Mouse (Mus musculus) lung, embryonic 15.5 days (tissue): ENCODE results near the gene Ubox5. TPM values are rescaled to one million over a fixed set of nuclear protein-coding genes. Genes with fewer than 3 reads are reported as not detected.

Experiments
- ATAC-seq: fragments of 200-750 bp; cut with Nextera tagmentation; 2 replicates; pipeline ENCODE4 v1.8.0; 2017; ENCODE audit warnings: moderate number of reproducible peaks, borderline replicate concordance; ENCODE audit not compliant: low FRiP score, low TSS enrichment; ENCODE audit errors: extremely low read depth
- H3K27ac ChIP-seq: fragments of 300-500 bp; sonication (generic); 2 replicates; pipeline ENCODE4 v1.5.1; 2015; ENCODE audit warnings: moderate library complexity, mild to moderate bottlenecking, inconsistent platforms
- H3K27me3 ChIP-seq: fragments of 300-500 bp; sonication (generic); 2 replicates; pipeline ENCODE4 v1.6.1; 2015; ENCODE audit warnings: inconsistent platforms
- H3K36me3 ChIP-seq: fragments of 300-500 bp; sonication (generic); 2 replicates; pipeline ENCODE4 v1.6.1; 2015; ENCODE audit warnings: inconsistent platforms
- H3K4me1 ChIP-seq: fragments of 300-500 bp; sonication (generic); 2 replicates; pipeline ENCODE4 v1.6.1; 2015; ENCODE audit warnings: inconsistent platforms
- H3K4me2 ChIP-seq: fragments of 300-500 bp; sonication (generic); 2 replicates; pipeline ENCODE4 v1.6.1; 2015; ENCODE audit warnings: inconsistent platforms, mild to moderate bottlenecking, moderate library complexity
- H3K4me3 ChIP-seq: fragments of 300-500 bp; sonication (generic); 2 replicates; pipeline ENCODE4 v1.5.1; 2015; ENCODE audit warnings: mild to moderate bottlenecking, inconsistent platforms
- H3K9ac ChIP-seq: fragments of 300-500 bp; sonication (generic); 2 replicates; pipeline ENCODE4 v1.6.1; 2015; ENCODE audit warnings: inconsistent platforms
- H3K9me3 ChIP-seq: fragments of 300-500 bp; sonication (generic); 2 replicates; pipeline ENCODE4 v1.6.1; 2016; ENCODE audit warnings: inconsistent platforms
- WGBS: fragments of 180-500 bp; shearing (Covaris S2); methylation state at CpG from one replicate; pipeline ENCODE4 v1.1.7; 2015; 5-methylcytosine and 5-hydroxymethylcytosine counted together
- polyA plus RNA-seq: library from polyadenylated mRNA; unstranded; fragments of >200 nt; fragmentation: Nextera tagmentation; extraction: Ambion mirVana; gene quantifications from 2 replicates; pipeline ENCODE4 v1.2.1, GENCODE M21; 2015

The Ubox5 gene
- polyA plus RNA-seq, 1 experiment from 2014 or later: 10.4 TPM

DNA sequence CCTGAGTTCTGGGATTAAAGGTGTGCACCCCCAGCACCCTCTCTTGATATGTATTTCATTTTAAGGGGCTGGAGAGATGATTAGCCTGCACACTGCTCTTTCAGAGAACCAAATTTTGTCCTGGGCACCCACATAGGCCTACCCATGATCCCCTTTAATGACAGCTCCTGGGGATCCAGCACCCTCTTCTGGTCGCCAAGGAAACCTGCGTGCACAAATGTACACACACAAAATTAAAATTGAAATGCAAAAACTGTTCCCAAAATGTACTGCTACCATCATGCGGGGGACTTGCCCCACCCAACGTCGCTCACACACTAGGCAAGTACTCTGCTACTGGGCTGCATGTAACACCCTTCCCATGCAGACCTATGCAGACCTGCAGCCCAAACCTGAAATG, 54.9 kb downstream of the Ubox5 start:
- Histone ChIP-seq H3K4me3 (no peak overlapping the region), H3K27ac (no peak overlapping the region), H3K4me2 (no peak overlapping the region), H3K4me1 (peaks cover 13% of the 10 kb centered on the region), H3K9ac (no peak overlapping the region), H3K9me3 (no peaks in the 10 kb centered on the region), H3K36me3 (no peaks in the 10 kb centered on the region), H3K27me3 (peaks cover 63% of the 10 kb centered on the region)
- 75% methylated on average over 5 of the region's 5 CpGs for WGBS
- no peak for ATAC-seq

DNA sequence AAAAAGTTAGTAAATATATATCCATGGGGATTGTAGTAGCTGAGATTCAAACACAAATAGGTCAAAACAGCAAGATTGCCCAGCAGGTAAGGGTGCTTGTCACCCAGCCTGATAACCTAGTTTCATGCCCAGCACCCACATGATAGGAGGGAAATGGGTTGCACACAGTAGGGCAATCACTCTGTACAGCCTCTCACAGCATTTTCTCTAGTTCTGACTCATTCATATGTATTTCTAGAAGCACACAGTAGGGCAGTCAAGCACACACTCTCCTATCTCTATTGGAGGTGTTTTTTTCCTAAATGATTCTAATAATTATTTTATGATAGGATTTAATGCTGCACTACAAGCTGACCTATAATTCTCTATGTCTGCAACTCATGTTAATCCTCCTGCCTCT, 59.9 kb downstream of the Ubox5 start:
- Histone ChIP-seq H3K4me1 (peaks cover 2% of the 10 kb centered on the region), H3K27ac (no peak overlapping the region), H3K4me2 (no peak overlapping the region), H3K36me3 (0 out of 2 replicates have a peak, but pooled peaks cover 8% of the 10 kb centered on the region), H3K4me3 (no peak overlapping the region), H3K9me3 (no peaks in the 10 kb centered on the region), H3K27me3 (peaks cover 13% of the 10 kb centered on the region), H3K9ac (no peak overlapping the region)
- no peak for ATAC-seq

DNA sequence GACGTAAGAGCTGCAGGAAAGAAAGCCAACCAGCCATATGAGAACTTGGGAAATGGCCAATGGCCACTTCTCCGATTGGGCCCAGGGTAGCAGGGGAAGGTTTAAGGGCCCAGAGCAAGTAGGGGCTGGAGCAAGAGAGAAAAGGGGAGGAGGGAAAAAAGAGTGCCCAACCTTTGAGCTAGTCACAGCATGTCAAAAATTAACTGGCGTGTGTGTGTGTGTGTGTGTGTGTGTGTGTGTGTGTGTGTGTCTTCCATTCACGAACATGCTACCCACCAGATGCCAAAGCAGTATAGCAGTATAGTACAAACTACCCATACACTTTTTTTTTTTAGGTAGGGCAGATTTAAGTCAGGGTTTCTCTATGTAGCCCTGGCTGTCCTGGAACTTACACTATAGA, 60.9 kb downstream of the Ubox5 start:
- Histone ChIP-seq H3K9me3 (no peaks in the 10 kb centered on the region), H3K27ac (no peak overlapping the region), H3K4me3 (no peak overlapping the region), H3K27me3 (peaks cover 8% of the 10 kb centered on the region; the same call in 1 of the 2 replicates), H3K4me2 (no peak overlapping the region), H3K4me1 (peaks cover 10% of the 10 kb centered on the region), H3K9ac (no peak overlapping the region), H3K36me3 (0 out of 2 replicates have a peak, but pooled peaks cover 8% of the 10 kb centered on the region)
- ATAC-seq: no peak
- 76% methylated on average over 4 of the region's 4 CpGs for WGBS

DNA sequence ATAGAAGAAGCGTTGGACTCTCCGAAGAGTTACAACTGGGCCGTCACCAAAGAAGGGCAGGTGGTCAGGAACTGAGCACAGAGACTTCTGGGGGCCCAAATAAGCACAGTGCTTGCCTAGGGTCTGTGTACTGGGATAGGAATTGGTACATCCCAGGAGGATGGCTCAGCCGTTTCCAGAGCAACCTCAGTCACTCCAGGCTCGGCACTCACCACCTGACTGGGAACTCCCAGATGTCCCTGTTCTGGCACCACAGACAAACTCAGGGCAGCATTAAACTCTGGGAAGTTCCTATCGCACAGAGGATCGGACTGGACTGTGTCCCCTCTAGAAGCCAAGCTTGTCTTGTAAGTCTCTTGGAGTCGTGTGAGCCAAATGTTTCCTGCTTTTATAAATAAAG, 64.9 kb downstream of the Ubox5 start:
- H3K36me3 ChIP-seq: 0 out of 2 replicates have a peak, but pooled peaks cover 8% of the 10 kb centered on the region
- 78% methylated on average over 8 of the region's 8 CpGs for WGBS
- no peak for ATAC-seq
- H3K9ac ChIP-seq: no peak overlapping the region
- H3K4me3 ChIP-seq: peak overlapping the region; percentile 91; the same call in 1 of the 2 replicates
- no peak overlapping the region for H3K27ac ChIP-seq
- H3K27me3 ChIP-seq: no peaks in the 10 kb centered on the region
- H3K4me2 ChIP-seq: peak overlapping the region; percentile 88
- H3K4me1 ChIP-seq: peaks cover 14% of the 10 kb centered on the region
- H3K9me3 ChIP-seq: no peaks in the 10 kb centered on the region

DNA sequence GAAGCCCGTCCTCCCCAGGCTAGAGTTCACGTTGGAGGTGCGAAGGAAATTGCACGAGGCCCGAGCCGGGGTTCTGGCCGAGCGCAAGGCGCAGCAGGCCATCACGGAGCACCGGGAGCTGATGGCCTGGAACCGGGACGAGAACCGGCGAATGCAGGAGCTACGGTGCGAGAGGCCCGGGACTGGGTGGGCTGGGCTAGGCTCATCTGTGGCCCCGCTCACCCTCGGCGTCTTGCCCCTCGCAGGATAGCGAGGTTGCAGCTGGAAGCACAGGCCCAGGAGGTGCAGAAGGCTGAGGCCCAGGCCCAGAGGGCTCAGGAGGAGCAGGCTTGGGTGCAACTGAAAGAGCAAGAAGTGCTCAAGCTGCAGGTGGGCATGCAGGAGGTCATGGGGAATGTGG, 65.8 kb downstream of the Ubox5 start:
- H3K4me2 ChIP-seq: peak overlapping the region; percentile 88
- H3K4me1 ChIP-seq: peaks cover 14% of the 10 kb centered on the region
- H3K9me3 ChIP-seq: no peaks in the 10 kb centered on the region
- peak overlapping the region; percentile 84 for H3K9ac ChIP-seq
- ATAC-seq: peak; percentile 44
- 0 out of 2 replicates have a peak, but pooled peaks cover 8% of the 10 kb centered on the region for H3K36me3 ChIP-seq
- H3K27me3 ChIP-seq: no peaks in the 10 kb centered on the region
- no peak overlapping the region for H3K27ac ChIP-seq
- WGBS: under 1% methylated on average over 23 of the region's 23 CpGs
- H3K4me3 ChIP-seq: peak overlapping the region; percentile 91

DNA sequence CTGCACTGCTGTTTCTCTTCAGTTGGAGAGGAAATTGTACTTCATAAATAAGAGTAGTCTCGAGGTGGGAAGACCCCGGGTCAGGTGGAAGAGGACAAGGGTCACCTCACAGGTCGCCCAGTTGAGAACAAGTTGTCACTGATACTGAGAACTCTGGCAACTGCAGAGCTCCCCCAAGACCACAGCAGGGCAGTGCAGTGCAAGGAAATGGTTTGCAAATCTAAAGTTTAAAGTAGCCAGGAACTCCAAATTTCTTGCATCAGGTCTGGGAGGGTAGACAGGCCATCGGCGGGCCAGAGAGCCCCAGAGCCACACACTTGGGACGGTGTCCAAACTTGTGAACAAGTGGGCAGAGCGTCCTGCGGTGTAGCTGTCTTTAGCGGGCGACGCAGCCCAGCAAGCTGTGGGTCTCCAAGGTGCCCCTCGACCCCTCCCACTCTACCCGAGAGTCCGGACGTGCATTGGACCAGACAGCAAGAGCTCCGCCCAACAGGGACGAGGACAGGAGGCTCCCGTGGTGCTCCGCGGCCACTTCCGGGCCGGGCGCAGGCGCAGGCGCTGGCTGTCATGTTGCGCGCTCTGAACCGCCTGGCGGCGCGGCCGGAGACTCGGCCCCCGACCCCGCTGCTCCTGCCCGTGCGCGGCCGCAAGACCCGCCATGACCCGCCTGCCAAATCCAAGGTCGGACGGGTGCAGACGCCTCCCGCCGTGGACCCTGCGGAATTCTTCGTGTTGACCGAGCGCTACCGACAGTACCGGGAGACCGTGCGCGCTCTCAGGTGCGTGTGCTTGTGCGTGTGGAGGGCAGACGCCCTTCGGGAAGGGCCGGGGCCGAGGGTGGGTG, 66.4 kb downstream of the Ubox5 start, which contains the start of gene Mrps26:
Mrps26 (plus strand) TSS at position 531 of the 844 bp plus-strand sequence.
- H3K4me2 ChIP-seq: peak within 1 kb of the TSS; percentile 88
- no peaks in the 10 kb centered on the region for H3K9me3 ChIP-seq
- WGBS: under 1% methylated on average over 61 of the region's 61 CpGs
- H3K27me3 ChIP-seq: no peaks in the 10 kb centered on the region
- H3K36me3 ChIP-seq: peaks cover 9% of the 10 kb centered on the region; the same call in 1 of the 2 replicates
- H3K27ac ChIP-seq: peak within 1 kb of the TSS; percentile 59; the same call in 1 of the 2 replicates
- H3K4me1 ChIP-seq: peaks cover 14% of the 10 kb centered on the region
- peak within 1 kb of the TSS; percentile 84 for H3K9ac ChIP-seq
- peak within 1 kb of the TSS; percentile 91 for H3K4me3 ChIP-seq
- ATAC-seq: peak; percentile 99

DNA sequence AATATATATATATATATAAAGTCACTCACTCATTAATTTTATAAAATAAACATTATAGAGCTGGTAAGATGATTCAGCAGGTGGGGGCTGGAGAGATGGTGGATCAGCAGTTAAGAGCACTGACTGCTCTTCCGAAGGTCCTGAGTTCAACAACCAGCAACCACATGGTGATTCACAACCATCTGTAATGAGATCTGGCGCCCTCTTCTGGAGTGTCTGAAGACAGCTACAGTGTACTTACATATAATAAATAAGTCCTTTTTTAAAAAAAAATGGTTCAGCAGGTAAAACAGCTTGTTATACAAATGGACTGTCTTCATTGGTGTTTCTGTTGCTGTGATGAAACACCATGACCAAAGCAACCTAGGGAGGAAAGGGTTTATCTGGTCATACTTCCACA, 71.8 kb downstream of the Ubox5 start:
- peaks cover 25% of the 10 kb centered on the region for H3K36me3 ChIP-seq
- H3K9me3 ChIP-seq: no peaks in the 10 kb centered on the region
- H3K4me1 ChIP-seq: peaks cover 3% of the 10 kb centered on the region; the same call in 1 of the 2 replicates
- H3K4me2 ChIP-seq: no peak overlapping the region
- H3K27me3 ChIP-seq: no peaks in the 10 kb centered on the region
- H3K27ac ChIP-seq: no peak overlapping the region
- no peak for ATAC-seq
- H3K4me3 ChIP-seq: no peak overlapping the region
- no peak overlapping the region for H3K9ac ChIP-seq
- WGBS: 73% methylated on average over 2 of the region's 2 CpGs

DNA sequence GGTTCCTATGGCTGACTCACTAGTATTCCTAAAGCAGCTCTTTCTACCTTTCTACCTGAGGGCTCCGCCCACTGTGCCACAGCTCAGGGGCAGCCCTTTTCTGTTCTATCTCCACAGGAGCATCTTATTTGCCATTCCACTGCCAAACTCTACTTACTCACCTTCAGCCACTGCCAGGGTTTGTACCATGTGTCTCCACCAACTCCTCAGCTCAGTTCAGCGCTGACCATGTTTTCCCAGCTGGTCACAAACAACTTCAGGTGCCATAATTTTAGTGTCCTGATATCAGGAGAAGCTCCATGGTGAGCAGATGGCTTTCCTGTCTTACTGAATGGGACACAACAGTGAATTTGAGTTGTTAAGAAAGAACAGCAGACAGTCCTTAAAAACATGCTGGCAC, 72.4 kb downstream of the Ubox5 start:
- Histone ChIP-seq H3K4me1 (no peaks in the 10 kb centered on the region), H3K36me3 (peaks cover 30% of the 10 kb centered on the region), H3K9ac (no peak overlapping the region), H3K27ac (no peak overlapping the region), H3K4me3 (no peak overlapping the region), H3K9me3 (no peaks in the 10 kb centered on the region), H3K27me3 (no peaks in the 10 kb centered on the region), H3K4me2 (no peak overlapping the region)
- ATAC-seq: no peak
- 98% methylated on average over 2 of the region's 2 CpGs for WGBS

DNA sequence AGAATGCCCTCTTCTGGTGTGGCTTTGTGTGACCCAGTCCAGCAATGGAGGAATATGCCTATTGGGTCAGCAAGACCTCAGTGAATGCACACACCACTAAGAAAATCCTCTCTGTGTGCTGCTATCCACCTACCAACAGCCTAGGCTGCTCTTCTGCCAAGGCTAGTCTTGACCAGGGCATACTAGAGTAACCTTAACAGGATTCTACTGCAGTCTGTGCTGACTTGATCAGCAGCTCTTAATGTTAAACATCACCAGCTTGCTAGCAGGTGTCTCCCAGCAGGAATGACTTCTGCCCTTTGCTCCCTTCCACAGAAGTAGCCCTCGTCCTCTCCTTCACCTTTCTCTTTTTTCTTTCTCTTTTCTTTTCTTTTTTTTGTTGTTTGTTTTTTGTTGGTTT, 73.5 kb downstream of the Ubox5 start:
- peaks cover 41% of the 10 kb centered on the region for H3K36me3 ChIP-seq

DNA sequence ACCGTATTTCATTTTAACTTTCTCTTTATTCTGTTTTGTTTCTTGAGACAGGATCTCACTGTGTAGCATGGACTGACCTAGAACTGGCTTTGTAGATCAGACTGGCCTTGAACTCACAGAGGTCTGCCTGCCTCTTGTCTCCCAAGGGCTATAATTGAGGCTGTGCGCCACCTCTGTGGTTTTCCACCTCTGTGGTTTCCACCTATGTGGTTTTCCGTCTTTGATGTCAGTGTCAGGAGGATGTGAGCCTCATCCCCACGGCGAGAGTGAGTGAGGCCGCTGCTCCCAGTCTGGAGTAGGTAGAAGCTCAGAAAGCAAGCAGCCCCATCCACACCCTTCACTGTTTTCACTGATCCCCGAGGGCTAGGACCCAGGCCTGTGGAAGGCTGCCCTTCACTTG, 75.0 kb downstream of the Ubox5 start:
- Histone ChIP-seq H3K9me3 (no peaks in the 10 kb centered on the region), H3K4me3 (no peak overlapping the region), H3K4me1 (no peaks in the 10 kb centered on the region), H3K27me3 (no peaks in the 10 kb centered on the region), H3K27ac (no peak overlapping the region), H3K36me3 (peaks cover 44% of the 10 kb centered on the region), H3K4me2 (no peak overlapping the region), H3K9ac (no peak overlapping the region)
- 90% methylated on average over 7 of the region's 7 CpGs for WGBS
- ATAC-seq: no peak

More for the DNA sequence above, 73.5 kb downstream of the Ubox5 start:
- no peaks in the 10 kb centered on the region for H3K9me3 ChIP-seq
- no peaks in the 10 kb centered on the region for H3K27me3 ChIP-seq
- no peak overlapping the region for H3K9ac ChIP-seq
- 77% methylated on average over 1 of the region's 1 CpGs for WGBS
- H3K4me1 ChIP-seq: no peaks in the 10 kb centered on the region
- no peak for ATAC-seq
- H3K27ac ChIP-seq: no peak overlapping the region
- H3K4me2 ChIP-seq: no peak overlapping the region
- H3K4me3 ChIP-seq: no peak overlapping the region

DNA sequence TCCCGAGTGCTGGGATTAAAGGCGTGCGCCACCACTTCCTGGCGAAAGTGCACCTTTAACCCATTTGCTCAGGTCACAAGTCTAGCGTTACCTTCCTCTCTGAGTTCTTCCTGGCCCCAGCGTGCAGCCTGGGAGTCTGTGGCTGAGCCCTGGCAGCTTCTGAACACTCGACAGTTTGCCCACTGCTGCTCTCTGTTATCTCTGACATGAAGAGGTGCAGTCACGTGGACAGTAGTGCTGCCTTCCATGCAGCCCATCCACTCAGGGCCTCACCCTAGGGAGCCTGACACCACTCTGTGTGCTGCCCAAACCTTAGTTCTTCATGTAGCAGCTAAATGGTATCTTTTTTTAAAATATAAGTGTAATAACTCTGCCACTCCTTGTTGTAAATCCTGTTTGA, 82.9 kb downstream of the Ubox5 start:
- Histone ChIP-seq H3K9ac (no peak overlapping the region), H3K27me3 (no peaks in the 10 kb centered on the region), H3K27ac (no peak overlapping the region), H3K4me3 (no peak overlapping the region), H3K9me3 (no peaks in the 10 kb centered on the region), H3K4me2 (no peak overlapping the region), H3K4me1 (no peaks in the 10 kb centered on the region), H3K36me3 (peaks cover 61% of the 10 kb centered on the region)
- no peak for ATAC-seq
- 75% methylated on average over 8 of the region's 8 CpGs for WGBS

DNA sequence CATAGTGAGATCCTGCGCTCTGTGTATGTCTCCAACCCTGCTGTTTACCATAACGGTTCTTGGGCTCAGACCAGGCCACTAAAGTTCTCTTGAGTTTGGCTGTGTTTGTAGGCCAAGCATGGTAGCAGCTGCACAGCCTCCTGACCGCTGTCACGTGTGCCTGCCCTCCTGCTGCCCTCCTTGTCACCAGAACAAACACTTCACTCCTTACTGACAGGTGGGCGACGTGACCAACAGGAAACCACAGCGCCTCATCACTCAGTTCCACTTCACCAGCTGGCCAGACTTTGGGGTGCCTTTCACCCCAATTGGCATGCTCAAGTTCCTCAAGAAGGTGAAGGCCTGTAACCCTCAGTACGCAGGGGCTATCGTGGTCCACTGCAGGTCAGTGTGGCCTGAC, 89.6 kb downstream of the Ubox5 start:
- Histone ChIP-seq H3K4me1 (no peaks in the 10 kb centered on the region), H3K4me3 (no peak overlapping the region), H3K27ac (no peak overlapping the region), H3K4me2 (no peak overlapping the region), H3K36me3 (peaks cover 47% of the 10 kb centered on the region), H3K9me3 (no peaks in the 10 kb centered on the region), H3K27me3 (no peaks in the 10 kb centered on the region), H3K9ac (no peak overlapping the region)
- 59% methylated on average over 9 of the region's 9 CpGs for WGBS
- ATAC-seq: no peak
